Mouse (Mus musculus) natural killer cell, adult 2 months (primary cell): ENCODE results near the gene Zfp524.
"Not testable (repeated sequence)": the region's sequence is repeated elsewhere in the genome, so short reads cannot be mapped to it uniquely, and the experiment has no call there.

Experiments used
- DNase-seq, 2 experiments: peaks; one replicate each; pipeline ENCODE4 v3.0.0; 2022; ENCODE audit warnings: low spot score in 2 of 2

Gene Zfp524

DNA sequence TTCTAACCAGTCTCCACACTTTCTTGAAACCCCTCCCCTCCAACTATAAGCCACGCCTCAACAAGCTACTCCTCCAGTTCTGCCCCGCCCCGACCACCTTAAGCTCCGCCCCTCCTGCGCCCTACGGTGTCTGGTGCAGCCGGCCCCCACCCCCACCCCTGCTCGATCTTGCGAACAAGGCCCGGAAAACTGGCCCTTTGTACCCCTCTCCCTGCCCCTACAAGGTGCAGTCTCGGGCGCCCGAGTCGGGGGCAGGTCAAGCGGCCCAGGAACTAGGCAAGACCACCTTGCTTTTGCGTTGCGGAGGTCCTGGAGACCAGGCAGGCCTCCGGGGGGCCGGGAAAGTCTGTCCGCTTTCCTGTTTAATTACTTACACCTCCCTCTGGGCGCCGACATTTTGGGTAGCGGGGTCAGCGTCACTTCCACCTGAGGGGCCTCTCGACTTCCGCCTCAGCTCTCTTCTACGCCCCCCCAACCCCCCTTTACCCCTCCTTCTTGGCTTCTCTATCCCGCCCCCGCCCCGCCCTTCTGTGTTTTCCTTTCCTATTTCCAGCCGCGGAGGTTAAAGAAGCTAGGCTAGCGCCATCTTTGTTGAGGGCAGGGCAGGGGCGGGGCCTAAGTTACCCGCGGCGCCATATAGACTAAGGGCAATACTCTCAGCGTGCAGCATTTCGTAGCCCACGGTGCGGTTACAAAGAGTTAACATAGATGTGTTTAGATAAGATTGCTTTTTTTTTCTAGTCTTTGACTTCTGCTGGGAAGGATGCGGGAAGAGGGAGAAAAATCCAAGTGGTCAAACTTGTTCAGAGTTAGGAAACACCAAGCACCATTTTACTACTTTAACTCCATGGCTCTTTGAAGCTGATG is at the start of gene Zfp524, which contains the start of gene Fiz1:
Zfp524 (plus strand) TSS at position 165 of the 867 bp plus-strand sequence.
Fiz1 (minus strand) TSS at position 447 of the 867 bp plus-strand sequence.
- DNase-seq: peak; percentile 95 to 96

DNA sequence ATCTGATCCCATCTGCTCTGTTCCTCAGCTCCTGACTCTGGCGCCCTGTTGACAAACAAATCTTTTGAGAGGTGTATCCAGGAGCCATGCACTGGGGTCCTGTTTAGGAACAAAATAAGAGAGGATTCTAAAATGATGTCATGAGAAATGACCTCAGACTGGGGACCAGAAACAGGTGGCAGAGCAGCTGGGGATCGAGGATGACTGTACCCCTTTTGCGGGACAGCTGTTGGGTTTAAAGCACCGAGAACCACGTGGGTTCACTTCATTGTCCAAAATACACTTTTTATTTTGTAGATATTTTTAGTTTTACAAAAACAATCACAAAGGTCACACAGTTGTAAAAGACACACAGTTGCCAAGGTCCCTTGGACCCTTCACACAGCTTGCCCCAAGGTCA is 49.2 kb upstream of the Zfp524 start:
- no peak for DNase-seq

DNA sequence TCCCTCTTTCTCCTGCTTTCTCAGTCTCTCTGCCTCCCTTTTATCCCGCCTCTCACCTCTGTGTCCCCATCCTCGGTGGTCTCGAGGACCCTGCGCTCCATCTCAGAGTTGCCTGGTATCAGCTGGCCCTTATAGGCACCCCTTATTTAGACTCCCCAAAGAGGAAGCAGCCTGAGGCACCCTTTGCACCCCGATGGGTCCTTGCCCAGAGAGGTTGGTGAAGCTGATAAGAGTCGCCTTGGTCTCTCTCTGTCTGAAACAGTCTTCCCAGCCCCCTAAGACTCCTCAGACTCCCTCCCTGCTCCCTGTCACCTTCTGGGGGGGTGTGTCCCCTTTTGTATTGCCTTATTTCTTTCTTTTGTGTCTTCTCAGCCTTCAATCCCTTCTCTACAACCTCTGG is 43.1 kb upstream of the Zfp524 start, which contains the start of gene Sbk3:
Sbk3 (minus strand) TSS at position 101 of the 400 bp plus-strand sequence.
- DNase-seq: no peak

DNA sequence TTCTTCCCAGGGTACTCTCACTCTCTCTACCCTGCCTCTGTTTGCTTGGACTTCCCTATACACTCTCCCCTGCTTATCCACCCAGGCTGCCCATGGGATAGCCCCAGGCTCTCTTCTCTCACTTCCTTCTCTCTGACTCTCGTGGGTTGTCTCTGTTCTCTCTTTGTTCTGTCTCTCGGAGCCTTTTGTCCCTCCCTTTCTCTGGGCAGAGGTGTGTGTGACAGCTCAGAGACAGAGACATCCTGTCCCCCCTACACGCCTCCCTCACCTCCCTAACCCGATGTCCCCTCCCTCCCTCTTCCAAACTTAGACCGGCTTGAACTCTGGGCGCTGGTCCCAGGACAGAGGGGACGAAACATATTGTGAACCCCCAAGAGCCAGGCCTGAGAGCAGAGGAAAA is 42.5 kb upstream of the Zfp524 start:
- no peak for DNase-seq

DNA sequence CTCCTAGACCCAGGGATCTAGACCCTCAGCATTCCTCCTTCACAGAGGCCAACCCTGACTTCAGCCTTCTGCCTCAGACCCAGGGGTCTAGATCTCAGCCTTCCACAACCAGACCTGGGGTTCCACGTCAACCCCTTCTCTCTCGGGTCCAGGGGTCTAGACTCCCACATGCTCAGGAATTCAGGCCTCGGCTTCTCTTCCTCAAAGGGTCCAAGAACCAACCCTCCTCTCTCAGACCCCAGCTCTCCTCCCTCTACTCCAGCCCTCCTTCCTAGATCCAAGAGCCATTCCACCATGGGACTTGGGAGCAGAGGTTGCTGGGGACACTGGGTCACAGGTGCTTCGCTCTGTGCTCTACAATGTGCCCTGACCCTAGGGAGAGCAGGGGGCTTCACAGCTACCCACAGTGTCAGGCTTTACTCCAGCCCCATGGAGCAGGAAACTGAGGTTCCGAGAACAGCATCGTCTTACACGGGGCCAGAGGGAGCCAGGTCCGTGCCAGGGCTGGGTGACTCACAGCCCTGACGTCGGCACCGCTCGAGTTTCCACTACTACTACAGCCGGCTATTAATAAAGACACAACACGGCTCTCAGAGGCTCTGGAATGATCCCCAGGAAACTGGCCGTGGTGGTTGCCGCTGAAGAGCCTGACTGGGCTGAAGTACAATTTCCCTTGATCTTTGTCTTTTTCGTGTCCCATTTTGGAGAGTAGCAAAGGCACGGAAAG is 41.7 kb upstream of the Zfp524 start:
- no peak for DNase-seq

DNA sequence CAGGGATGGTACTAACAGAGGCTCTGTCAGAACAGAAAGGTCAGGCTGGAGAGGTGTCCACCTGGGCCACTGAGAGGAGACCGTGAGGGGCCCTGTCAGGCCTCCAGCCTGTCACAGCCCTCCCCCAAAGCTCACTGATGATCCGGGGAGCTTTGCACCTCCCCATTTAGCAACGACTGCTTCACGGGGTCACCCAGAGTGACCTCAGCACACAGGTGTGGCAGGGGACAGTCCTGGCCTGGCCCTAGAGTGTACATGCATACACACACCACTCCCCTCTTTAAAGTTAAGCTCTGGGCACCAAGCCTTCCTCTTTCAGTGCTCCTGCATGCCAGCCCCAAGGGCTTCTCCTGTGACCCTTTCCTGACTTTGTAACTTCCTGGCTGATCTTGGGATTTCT is 38.8 kb upstream of the Zfp524 start:
- no peak for DNase-seq

DNA sequence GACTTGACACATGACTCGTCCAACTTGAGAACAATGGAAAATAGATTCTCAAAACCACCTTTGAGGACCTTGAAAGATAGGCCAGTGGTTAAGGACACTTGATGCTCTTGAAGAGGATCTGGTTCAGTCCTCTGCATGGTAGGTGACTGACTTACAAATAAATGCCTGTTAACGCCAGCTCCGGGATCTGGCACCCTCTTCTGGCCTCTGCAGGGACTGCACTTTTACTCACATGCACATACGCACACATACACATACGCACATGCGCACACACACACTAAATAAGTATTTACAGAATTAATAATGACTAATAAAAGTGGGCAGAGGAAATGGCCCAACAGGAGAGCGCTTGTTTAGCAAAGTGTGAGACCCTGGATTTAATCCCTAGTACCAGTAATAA is 37.4 kb upstream of the Zfp524 start:
- no peak for DNase-seq

DNA sequence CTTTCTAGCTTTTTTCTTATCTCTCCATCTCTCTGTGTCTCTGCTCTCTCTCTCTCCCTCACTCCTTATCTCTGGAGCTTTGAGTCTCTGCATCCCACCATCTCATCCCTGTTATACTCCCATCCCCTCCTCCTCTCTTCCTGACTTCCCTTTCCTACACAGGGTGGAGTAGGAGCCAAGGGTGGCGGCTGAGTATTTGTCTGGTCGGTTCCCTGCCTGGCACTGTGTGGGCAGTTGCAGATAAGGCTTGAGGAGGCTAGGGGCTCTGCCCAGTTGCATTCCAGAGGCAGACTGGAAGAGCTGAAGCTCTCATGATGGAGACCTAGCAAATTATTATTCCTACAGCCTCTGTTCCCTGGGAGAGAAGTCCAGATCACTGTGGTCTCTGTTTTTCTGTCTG is 26.0 kb upstream of the Zfp524 start:
- no peak for DNase-seq

DNA sequence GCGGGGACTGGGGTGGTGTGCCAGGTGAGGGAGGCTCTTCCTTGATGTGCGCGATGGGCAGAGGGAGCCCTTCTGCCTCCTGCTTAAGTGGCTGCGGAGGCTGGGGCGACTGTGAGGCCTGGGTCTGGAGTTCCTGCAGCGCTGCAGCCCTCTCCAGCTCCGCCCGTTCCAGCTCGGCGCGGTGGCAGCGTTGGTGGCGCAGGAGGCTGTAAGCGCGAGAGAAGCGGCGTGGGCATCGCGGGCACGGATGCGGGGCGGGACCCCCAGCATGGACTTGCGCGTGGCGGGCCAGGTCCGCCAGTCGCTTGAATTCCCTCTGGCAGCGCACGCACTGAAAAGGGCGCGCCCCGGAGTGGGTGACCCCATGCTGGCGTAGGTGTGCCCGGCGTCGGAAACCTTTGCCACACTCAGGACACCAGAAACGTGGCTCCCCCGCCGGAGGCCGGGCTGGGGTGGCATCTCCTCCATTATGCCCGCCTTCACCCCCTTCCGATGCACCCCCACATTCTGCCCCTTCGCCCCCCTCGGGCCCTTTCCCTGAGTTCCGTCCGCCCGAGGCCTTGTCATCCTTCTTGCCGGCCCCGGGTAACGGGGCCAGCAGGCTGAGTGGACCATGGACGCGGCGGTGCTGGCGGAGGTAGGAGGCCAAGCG is 20.7 kb upstream of the Zfp524 start:
- DNase-seq: no peak

DNA sequence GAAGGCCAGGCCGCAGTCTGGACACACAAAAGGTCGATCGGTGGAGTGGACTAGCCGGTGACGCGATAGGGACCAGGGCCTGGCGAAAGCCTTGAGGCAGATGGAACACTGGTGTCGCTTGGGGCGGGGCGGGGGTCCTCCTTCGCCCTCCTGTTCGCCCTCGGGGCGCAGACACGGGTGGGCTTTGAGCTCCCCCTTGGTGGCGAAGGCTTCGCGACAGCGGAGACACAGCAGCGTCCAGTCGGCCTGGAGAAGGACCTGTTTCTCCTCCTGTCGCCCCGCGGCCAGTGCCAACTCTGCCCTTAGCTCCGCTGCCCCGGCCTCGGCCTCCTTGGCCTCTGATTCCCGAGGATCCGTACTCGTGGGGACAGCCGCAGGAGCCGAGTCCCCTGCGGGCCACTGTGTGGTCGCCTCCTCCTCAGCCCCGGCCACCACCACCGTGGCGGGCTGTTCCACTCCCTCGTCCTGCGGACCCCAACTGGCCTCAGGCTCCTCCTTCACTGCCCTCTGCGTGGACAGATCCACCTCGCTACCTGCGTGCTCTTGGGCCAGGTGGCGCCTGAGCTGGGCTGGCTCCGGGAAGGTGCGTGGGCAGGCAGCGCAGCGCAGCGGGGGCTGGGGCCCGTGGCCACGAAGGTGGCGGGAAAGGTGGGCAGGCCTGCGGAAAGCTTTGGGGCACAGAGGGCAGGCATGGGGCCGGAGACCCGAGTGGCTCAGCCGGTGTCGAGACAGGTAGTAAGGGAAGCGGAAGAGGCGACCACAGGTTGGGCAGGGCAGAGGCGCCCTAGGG is 20.0 kb upstream of the Zfp524 start:
- no peak for DNase-seq

DNA sequence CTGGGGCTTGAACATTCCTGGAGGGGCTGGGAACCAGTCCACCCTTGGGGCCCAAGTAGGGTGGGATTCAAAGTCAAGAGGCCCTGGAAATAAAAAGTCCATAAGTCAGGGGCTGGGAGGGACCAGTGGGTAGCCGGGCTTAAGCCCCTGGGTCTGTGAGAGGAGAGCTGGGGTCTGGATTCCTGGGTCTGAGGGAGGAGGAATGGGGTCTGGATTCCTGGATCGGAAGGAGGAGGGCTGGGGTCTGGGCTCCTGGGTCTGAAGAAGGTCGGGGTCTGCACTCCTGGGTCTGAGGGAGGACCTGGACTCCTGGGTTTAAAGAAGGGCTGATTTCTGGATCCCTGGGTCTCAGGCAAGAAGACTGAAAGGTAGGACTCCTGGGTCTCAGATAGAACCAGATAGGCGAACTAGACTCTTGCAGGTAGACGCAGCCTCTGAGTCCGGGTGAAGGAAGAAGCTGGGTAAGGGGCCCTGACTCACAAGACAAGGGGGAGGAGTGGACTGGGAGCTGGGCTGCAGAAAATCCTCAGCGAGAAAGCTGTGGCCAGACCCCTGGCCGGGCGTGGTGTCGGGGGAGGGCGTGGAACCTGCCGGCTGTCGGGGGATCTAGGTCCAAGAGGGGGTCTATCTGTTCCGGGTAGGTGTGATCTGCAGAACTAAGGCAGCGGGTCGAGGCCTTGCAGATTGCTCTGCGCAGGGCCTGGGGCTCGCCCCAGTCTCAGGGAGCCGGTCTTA is 18.8 kb upstream of the Zfp524 start:
- DNase-seq: no peak

DNA sequence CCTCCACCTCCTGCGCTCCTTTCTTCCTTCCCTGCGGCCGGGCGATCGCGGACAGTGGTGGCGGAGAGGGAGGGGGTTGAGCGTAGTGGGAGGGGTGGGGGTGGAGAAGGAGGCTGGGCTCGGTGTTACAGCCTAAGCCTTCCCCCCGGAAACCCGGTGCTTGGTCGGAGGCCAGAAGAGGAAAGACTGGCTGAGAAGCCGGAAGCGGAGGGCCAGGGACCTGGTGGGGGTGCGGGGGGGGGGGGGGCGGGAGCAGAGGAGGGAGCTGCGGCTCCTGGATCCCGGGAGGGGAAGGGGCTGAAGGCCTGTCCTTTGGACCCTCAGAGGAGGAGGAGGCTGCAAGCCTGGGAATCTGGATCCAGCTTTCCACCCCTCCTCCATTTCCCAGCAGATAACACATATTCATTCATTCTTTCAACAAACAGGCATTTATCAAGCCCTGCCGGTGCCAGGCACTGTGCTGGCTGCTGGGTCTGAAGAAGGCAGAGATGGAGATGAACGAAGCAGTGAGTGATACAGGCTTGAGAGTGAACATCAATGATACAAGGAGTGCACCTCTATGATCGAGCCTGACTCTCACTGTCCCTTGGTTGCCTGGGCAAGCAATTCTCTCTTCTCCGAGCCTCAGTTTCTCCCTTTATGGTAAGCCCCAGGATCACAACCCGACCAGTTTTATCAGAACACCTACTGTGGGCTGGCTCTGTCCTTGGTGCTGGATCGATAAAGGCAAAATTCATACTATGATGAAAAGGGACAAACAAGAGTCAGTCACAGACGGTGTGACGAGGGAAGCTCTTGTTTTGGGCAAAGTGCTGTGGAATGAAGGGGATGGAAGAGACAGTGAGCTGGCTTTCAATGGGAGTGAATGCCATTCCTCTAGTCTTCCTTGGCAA is 18.0 kb upstream of the Zfp524 start, which contains the start of gene Zfp579:
Zfp579 (minus strand) TSS at position 156 of the 893 bp plus-strand sequence.
- peak; percentile 76 to 81 for DNase-seq

DNA sequence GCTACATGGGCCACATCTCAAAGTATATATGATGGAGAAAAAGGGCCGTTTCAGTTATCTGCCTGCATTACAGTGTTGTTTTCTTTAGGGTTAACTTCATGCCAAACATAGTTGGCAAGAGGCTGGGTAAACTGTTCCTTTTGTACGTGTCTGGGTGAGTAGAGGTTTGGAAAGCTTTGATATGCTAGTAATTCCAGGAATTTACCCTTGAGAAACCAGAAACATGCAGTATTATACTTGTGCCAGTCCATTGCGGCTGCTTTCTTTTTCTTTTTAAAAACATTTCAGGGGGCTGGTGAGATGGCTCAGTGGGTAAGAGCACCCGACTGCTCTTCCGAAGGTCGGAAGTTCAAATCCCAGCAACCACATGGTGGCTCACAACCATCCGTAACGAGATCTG is 17.3 kb upstream of the Zfp524 start:
- DNase-seq: no peak

DNA sequence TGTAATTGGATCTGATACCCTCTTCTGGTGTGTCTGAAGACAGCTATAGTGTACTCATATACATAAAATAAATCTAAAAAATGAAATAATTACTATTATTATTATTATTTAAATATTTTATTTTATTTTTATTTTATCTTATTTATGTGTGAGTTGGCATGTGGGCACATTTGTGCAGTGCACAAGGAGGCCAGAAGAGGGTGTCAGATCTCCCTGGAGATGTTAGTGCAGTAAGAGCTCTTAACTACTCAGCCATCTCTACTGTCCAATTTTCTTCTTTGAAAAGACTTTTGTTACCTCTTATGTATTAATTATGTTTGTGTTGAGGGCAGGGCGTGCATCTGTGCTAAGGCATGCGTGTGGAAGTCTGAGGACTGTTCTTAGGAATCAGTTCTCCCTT is 14.3 kb upstream of the Zfp524 start:
- DNase-seq: peak in 1 of 2 experiments; percentile 28

DNA sequence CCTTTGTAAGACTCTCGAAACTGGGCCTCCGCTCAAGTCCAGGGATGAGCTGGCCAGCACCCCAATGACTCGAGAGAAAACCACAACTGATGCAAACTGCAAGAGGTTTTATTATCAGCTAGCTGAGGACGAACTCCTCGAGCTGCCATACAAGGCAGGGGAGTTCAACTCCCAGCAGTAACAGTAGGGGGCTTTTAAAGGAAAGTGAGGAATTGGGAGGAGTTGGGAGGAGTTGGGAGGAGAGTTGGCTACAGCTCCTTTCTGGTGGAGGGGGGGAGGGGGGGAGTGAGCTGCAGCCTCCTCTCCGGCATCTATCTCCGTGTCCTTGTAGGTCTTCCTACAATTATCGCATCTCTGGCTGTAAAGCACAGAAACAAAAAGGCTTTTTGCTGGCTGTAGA is 11.3 kb upstream of the Zfp524 start:
- not testable (repeated sequence) for DNase-seq

DNA sequence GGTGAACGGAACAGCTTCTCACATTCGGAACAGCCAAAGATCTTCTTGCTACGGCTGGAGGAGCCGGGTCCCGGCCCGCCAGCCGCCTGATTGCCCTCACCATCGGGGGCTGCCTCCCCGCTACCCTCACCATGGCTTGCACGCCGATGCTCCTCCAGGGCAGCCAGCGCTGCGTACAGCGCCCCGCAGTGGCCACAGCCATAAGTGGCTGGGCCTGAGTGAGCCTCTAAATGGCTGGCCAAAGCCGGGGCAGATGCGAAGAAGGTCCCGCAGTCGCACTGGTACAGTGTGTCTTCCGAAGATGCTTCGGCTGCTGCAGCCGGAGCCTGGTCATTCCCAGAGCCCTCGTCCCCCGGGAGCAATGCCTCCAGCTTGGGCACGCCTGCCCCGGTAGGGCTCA is 6.0 kb upstream of the Zfp524 start:
- no peak for DNase-seq

DNA sequence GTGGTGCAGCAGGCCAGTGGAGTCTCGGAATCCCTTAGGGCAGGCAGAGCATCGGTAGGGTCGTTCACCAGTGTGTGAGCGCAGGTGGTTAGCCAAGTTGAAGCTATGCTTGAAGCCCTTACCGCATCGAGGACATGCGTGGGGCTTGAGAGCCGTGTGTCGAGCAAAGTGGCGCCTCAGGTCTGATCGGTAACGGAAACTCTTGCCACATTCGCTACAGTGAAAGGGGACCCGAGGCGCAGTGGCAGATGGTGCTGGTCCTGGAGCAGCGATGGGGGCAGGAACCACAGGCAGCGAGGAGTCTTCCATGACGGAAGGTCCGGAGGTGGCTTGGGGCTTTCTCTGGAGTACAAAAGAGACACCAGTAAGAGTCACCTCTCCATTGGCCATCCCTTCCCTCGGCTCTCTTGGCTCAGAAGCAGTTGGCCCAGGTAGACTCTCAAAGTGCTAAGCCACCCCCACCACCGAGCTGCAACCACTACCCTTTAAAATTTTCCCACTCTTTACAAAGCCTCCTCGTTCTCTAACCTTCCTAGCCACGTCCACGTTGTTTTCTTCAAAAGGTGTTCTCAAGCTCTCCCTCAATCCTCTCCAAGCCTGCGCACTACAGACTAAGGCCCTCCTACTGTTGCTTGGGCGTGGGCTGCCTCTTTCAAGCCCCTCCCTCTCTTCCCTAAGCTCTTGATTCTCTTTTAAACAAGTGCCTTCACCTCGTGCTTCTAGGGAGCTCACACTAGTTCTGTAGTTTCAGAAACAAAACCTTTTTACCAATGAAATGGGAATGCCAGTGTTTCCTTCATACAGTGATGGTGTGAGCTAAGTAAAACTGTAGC is 1.3 kb upstream of the Zfp524 start:
- no peak for DNase-seq

DNA sequence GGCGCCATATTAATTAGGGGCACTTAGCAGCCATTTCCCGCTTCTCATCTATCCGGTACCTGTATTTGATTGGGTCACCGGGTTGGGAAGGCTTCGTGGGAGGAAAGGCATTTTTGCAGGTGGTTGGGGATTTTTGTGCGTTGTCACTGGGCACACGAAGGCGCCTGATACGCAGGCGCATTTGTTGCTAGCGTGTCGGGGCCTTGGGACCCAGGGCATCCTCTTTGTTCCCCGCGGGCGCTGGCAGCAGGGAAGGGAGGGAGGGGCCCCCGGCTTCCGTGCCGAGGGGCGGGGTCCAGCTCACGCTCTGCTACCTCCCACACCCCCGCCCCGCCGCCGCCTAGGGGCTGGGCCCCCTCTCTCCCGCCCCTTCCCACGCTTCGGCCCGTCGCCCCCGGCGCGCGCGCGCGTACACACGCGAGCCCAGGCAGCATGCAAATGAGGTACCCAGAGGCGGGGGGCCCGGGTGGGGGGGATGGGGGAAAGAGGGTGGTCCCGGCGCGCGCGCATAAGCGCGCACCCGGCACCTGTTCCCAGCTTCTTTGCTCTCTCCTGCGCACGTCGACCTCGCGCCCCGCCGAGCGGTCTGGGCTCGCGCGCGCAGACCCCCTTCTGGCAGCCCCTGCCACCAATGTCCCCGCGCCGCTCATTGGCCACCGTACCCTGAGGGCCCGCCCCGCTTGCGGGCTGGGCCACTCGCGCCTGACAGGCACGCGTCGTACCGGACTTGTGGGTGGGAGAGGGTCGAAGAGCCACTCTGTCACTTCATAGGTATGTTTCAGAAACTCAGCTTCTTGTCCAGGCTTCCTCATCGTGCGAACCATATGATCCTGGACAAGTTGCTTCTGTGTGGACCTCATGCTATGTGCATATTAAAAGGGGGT is 1.1 kb downstream of the Zfp524 start, which contains the start of gene Gm44973:
Gm44973 (plus strand) TSS at position 379 of the 884 bp plus-strand sequence.
- peak; percentile 91 to 92 for DNase-seq
